Mouse (Mus musculus) T-helper 17 cell (primary cell): Measurements from ENCODE around the gene Ugcg.

Experiments used
- in situ Hi-C, 2 experiments: fragments of 300-600 bp; cut with MboI, MseI; formaldehyde crosslinking; loops; 1 replicate in 1 of 2; 2 replicates in 1 of 2; pipeline ENCODE4 v1.15.1; 2025; ENCODE audit warnings: high pct_unique_total_duplicates in 2 of 2

Gene Ugcg

DNA sequence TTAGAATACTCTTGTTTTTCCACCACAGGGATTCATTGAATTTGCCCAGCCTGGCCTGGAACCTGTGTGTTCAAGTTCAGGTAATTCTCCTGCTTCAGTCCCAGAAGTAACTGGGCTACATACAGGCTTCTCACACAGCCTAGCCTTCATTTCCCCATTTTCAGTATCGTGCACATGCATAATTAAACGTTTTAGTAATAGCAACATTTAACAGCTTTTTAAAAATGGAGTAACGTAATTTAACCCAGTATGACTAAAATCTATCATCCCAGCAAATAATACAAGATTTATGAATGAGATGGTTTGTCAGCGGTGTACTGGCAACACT is 619 bp upstream of the Ugcg start:
- in situ Hi-C loops, result loop anchor here in 1 of 2 experiments (5.0 kb wide), 1 partner anchor 91 kb away; no protein-coding TSS in a partner anchor

DNA sequence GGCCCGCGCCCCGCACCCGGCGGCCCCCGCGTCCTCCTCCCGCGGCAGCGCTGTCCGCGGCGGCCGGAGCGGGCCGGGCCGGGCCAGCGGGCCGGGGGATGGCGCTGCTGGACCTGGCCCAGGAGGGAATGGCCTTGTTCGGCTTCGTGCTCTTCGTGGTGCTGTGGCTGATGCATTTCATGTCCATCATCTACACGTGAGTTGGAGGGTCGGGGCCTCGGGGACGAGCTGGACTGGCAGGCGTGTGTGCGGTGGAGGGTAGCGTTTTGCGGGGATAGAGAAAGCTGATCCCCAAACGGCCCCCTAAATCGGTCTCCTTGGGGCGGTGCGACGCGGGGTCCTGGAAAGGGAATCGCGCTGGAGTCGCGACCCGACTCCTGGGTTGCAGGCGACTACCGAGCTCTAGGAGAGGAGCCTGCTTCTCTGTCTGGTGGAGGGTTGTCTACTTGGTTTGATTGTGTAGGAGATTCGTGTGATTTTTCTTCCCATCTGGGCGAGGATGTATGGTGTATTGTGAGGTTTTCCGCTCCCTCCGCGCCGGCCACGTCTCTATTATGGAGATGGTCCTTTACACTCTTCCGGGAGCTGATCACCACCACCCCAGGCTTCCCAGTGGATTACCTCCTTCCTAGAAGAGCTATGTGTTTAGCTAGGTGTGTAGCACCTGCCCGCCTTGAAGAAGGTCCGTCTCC is 635 bp downstream of the Ugcg start:
- in situ Hi-C loops, result loop anchor here in 1 of 2 experiments (5.0 to 10.0 kb wide), 2 partner anchors 92 to 365 kb away; no protein-coding TSS in a partner anchor

DNA sequence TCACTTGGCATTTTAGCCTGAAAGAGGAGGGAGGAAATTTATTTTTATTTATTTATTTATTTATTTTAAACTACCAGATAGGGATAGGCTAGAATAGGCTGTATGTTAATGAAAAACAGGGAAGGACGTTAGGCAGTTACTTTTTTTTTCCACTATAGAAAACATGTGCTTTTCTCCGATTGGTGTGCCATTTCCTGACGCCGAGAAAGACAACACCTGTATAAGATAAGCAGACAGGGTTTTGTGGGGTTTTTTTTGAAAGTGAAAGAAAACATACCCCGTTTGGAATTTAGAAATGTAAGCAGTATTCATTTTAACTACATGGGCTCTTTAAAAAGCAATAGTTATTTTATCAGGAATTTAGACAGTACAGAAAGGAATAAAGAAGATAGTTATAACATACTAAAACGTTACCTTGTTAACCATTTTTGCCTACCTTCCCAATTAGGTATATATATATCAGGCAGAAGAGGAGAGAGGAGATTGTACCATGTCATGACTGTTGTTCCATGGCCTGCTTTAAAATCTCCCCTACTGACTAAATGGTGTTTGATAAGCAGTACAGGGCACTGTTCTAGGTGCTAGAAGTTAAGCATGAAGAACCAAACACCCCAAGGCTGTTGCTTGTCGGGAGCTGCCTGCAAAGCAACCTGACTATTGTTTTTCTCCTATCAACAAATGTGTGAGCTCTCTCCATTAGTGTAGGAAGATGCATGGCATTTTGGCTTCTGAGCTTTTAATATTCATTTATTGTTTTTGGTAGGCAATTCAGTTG is 1.8 kb downstream of the Ugcg start:
- in situ Hi-C loops, result loop anchor here in 1 of 2 experiments (10.0 kb wide), 1 partner anchor 364 kb away; no protein-coding TSS in a partner anchor

DNA sequence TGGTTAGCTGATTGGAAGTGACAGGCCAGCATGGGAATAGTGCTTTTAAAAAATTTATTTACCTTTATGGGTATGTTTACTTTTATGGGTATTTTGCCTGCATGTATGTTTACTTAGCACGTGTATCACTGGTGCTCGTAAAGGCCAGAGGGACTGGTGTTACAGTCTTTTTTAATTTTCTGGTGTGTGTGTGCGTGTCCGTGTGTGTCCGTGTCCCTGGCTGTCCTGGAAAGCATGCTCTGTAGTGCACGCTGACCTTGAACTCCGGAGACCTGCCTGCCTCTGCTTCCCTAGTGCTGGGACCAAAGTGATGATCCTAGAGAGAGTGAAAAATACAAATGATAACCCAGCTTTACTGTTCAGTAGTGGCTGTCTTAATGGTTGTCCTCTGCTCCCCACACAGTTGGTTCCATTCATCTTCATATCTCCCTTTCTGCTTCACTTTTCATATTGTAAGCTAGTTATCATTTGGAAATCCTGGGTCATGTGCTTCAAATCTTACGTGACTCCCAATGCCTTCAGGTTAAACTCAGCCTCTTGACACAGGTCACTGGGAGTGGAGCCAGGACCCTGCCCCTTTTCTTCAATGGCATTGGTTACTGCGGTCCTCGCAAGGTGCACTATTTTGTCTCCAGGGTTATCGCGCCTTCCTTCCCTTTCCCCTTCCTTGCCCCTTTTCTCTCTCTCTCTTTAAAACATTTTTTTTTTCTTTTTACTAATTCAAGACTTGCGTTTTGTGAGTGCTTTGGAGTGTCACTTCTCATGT is 5.9 kb downstream of the Ugcg start:
- in situ Hi-C loops, result loop anchor here (5.0 to 10.0 kb wide), 2 partner anchors 357 to 360 kb away; no protein-coding TSS in a partner anchor

DNA sequence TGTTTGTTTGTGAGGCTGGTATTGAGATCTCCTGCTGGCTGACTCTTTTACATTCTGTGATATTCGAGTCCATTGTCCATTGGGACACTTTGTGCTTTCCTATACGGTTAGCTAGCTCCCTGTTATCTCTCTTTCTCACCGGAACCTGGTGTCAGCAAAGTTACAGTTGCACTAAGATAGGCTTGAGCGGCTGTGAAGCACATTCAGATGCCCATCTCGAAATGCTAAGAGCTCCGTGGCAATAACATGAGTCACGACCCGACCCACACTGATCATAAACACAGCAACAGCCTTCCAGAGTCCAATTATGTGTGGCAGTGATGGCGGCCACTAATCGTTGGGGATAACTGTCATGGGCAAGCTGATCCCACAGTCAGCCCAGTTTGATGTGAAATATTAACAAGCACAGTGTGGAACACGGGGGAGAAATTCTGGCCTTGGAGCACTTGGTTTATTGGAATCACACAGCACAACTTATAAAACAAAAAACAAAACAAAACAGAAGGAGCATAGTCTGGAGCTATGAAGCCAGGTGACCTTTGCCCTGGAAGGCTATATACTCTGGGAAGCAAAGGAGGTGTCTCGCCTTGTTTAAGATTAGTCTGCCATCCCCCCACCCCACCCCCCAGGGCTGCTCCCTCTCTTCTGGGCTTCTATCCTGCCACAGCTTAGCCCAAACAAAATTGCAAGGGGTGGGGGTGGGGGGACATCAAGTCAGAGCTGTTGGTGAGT is 7.5 kb downstream of the Ugcg start:
- in situ Hi-C loops, result loop anchor here (5.0 to 10.0 kb wide), 2 partner anchors 356 to 358 kb away; no protein-coding TSS in a partner anchor

DNA sequence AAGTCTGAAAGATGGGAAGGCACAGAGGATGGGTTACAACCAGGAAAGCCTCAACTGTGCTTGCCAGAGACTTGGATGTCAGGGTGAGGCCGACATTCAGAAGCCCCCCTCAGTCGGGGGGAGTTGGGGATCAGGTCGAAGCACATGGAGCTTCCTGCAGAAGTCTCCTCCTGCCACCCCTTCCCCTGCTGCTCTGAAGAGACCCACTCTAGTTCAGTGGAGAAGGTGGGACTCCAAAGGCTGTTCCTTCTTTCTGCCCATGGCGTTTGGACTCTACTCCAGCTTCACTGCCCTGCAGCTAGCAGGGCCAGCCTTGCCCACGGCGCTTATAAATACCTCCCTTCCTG is 8.0 kb downstream of the Ugcg start:
- in situ Hi-C loops, result loop anchor here (5.0 to 10.0 kb wide), 2 partner anchors 355 to 358 kb away; no protein-coding TSS in a partner anchor

DNA sequence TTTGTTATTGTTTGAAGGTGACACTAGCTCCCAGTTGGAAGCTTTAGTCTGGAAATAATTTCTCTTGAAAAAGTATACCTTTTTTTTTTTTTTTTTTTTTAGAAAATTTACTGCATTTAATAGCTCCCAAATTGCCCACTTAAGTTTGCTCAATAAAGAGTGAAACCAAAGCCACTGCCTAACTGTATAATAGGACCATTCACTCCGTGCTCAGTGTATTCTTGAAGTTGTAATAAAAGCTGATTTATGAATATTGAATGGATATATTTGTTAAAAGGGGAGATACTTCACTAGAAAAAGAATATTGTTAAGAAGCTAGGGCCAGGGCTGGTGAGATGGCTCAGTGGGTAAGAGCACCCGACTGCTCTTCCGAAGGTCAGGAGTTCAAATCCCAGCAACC is 8.4 kb downstream of the Ugcg start:
- in situ Hi-C loops, result loop anchor here (5.0 to 10.0 kb wide), 2 partner anchors 355 to 357 kb away; no protein-coding TSS in a partner anchor

DNA sequence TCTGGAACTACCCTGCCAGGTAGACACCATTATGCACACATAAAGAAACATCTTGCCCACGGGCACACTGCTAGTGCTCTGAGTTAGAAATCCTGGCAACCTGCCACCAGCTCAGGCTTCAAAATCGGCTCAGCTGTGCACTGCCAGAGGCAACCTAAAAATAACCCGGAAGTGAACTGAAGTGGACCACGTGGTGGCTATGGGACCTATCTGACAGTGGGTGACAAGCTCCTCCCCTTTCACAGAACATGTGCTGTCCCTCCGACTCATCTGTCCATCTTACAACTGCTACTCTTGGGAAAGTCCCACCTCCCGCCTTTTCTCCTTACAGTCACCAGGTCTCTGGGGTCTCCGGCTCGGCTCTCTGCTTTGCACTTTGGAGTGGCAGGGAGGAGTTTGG is 10.3 kb downstream of the Ugcg start:
- in situ Hi-C loops, result loop anchor here (5.0 to 10.0 kb wide), 2 partner anchors 353 to 355 kb away; no protein-coding TSS in a partner anchor

DNA sequence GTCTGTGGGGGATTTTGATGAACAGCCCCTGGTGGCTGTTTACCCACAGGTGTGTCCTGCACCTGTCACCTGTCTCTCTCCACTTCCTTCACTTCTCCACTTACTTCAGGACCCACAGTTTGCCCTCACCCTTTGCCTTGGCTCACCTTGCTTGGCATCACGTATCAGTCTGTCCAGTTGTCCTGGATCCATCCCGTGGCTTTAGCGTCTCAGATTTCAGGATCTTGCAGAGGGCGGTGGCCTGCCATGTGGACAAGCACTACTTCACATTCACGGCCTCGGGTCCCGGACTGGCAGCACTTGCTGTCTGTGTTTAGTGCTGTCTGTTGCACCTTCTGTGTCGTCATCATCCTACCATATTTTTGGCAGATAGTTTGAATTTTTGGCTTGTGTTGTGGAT is 10.7 kb downstream of the Ugcg start:
- in situ Hi-C loops, result loop anchor here (5.0 to 10.0 kb wide), 3 partner anchors 137 to 355 kb away; no protein-coding TSS in a partner anchor

DNA sequence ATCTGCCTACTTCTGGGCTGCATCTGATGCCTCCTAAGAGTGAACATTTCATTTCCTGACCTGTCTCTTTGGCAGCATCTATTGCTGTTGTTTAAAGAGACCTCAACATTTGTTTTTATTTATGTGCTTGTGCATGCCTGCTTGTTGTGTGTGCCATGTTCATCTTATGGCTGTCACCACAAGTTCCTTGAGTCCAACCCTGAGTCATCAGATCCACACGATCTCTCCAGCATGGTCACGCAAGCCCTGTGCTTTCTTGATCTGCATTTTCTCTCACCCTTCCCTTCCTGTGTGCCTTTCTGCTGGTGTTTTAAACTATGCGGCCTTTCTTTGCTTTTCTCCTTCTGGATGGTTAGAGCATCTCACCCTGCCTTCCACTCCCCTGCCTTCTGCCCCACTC is 11.6 kb downstream of the Ugcg start:
- in situ Hi-C loops, result loop anchor here (5.0 kb wide), 1 partner anchor 137 kb away; no protein-coding TSS in a partner anchor

DNA sequence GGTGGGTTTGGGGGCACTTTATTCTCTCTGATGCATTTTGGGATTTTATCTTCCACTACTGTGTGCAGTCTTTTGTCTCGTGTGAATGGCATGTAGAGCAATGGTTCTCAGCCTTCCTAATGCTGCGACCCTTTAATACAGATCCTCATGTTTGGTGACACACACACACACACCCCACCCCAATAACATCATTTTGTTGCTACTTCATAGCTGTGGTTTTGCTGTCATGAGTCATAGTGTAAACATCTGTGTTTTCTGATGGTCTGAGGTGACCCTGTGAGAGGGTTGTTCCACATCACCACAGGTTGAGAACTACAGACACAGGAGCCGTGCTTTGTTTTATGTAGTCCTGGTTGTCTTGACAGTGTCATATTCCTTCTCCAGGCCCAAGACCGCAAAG is 15.6 kb downstream of the Ugcg start:
- in situ Hi-C loops, result loop anchor here (5.0 kb wide), 1 partner anchor 133 kb away; no protein-coding TSS in a partner anchor

DNA sequence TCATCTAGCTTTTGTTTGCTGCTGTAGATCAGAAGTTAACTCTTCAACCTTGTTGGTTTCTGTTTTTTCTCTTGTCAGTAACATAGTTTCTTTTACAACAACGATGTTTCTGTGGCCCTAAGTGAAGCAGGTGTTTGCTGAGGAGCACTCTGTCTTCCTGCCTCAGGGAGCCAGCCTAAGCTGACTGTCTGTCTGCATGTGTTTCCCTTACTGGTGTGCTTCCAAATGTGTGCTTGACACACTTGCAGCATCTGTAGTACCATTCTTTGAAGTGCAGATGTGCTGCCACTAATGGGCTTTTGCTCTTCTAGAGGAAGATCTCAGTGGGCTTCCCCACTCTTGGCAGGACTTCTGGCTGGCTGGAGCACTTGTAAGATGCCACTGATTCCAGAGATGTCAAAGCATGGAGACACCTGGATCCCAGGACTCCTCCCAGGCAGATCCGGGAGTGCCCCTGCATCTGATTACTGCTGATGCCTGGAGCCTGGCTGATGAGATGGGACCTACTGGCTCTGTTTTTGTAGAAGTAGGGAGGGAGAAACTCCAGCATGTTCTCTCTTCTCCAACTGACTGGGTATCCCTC is 16.8 kb downstream of the Ugcg start:
- in situ Hi-C loops, result no loop called here

DNA sequence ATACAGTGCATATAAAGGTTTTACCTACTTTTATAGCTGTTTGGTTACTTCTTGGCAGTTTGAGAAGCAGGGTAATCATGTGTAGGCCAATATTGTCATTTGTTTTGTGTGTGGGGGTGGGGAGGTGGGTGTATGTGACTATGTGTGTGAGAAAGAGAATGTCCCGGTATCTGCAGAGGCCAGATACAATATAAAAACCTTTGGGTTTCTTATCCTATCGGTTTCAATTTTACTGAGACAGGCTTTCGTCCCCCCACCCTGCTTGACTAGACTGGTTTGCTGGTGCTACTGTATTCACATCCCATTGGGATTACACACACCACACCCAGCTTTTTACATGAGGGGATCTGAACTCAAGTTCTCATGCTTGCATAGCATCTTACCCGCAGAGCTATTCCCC is 17.5 kb downstream of the Ugcg start:
- in situ Hi-C loops, result no loop called here

DNA sequence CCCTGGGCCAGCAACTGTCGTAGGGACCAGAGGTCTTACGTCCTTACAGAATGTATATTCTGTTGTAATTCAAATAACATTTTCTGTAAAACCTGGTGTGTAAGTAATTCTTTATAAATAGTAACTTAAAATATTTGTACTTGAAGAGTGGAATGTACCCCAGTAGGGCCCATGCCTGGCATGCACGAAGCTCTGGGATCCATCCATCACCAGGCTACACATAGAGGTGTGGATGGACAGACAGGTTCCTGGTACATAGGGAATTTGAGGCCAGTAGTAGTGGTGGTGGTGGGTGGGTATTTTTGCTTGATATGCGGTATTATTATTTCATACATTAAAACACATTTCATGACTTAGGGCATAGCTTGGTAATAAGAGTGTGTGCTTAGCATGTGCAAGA is 19.6 kb downstream of the Ugcg start:
- in situ Hi-C loops, result no loop called here

DNA sequence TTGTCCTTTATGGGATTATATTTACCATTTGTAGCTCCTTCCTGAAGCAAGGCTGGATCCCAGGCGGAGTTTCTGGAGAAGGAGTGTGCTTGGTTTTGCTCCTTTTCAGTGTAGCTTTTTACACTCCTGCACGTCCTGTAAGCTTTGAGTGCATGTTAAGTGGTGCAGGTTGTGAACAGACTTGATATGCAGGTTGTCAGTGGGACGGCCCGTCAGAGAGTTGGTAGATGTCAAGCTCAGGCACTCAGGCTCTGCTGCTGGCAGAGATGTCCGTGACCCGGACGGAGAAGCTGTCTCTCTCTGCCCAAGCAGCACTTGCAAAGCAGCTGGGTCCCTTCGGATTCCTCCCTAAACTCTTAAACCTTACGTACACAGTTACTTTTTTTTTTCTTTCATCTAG is 22.1 kb downstream of the Ugcg start:
- in situ Hi-C loops, result no loop called here

DNA sequence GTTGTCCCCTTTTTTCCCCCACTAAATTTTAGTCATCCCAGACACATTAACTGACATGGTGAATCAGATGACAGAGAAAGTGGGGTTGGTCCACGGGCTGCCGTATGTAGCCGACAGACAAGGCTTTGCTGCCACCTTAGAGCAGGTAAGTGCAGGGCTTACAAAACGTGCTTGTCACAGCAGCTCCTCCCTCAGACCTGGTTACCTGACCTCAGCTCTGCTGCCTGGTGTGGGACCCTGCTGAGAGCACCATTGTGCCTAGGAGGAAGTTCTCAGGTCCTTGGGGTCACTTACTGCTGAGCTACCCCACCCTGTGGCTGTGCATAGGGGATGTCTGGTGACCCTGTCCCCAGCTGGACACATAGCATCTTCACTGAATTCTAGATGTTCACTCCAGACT is 24.8 kb downstream of the Ugcg start:
- in situ Hi-C loops, result no loop called here

DNA sequence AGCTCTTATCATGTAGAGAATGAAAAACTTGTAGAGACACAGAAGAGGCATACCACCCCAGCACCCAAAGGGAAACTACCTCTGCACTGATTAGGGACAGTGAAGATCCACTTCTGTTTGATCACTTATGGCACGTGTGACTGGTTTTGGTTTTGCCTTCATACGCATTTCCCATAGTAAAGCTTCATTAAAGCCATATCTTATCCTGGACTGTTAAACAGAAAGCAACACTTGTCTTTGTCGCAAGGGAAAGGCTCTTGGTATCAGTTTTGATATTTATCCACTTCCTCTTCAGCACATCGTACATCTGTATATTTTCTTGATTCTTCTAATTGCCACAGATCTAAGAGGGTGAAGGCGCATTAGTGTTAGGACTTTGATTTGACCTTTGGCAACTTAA is 25.6 kb downstream of the Ugcg start:
- in situ Hi-C loops, result no loop called here

DNA sequence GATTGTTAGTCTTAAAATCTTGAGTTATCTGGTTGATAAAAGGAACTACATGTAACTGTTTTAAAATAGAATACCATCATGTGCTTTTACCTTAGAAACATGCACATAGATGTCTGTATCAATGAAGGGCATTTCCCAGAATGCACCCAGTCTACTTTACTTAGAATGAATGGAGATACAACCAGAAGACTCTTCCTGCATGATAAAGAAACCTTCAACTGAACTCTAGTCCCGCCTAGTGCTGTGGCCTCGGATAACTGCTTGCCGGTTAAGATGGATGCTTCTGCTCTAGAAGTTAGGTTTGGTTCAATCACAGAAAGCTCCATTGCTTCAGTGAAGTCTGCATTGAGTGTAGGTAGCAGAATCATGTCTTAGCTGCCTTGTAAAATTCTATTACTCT is 26.5 kb downstream of the Ugcg start:
- in situ Hi-C loops, result no loop called here

DNA sequence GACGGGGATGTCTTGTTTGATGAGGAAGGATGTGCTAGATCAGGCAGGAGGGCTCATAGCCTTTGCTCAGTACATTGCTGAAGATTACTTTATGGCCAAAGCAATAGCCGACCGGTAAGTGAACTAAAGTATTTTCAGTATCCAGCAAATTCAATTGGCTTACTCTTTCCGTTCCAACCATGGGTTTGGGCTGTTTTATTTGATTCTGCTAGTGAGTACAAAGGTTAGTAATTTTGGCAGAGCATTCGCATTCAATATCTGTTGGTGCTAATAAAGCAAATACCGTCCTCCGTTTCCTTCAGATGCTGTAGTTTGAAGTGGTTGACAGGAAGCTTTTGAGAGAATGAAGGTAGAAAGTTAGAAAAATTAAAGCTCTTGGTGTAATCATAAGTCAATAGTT is 28.0 kb downstream of the Ugcg start:
- in situ Hi-C loops, result no loop called here

DNA sequence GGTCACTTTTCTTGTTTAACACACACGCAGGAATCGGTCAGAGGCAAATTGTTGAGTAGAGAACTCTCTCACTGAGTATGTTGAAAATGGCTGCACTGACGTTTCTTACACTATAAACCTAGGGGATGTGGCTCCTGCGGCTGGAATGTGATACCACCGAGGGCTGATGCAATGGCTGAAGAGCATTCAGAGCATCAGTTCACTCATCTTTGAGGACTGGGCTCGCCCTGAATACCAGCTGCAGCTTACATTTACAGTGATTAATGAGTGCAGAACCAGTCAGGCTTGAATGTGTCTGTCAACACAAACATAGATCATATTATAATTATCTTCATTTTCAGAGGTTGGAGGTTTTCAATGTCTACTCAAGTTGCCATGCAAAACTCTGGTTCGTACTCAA is 29.1 kb downstream of the Ugcg start:
- in situ Hi-C loops, result no loop called here

DNA sequence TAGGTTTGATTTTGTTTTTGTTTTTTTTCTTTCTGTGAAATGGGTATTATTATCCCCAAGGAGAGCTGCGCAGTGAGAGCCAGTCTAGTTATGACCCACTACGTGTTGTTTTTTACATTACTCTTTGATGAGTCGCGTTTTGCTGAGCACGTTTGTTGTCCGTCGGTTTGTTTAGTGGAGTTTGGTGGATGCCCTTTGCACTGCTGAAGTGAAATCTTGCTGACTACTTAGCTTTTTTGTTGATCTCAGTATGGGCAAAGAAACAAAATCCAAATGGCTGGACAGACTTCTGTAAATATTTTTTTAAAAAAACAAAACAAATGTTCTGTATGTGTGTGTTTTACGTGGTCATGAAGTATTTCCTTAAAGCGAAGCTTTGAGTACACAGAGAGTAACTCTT is 33.2 kb downstream of the Ugcg start:
- in situ Hi-C loops, result no loop called here
